14 mouse cellular contexts compared by ENCODE assay signal in genomic region chr5:117761181-117761832, GRCm38 (mm10). TPM values are rescaled to one million over a fixed set of nuclear protein-coding genes. Genes with fewer than 3 reads are reported as not detected.
DNase-seq lines count a peak whose midpoint lies in the region; ATAC-seq and TF ChIP-seq lines count a peak whose summit lies in the region.
"Had no signal": no experiment of that assay in that cellular context is flagged by ENCODE, and none has a peak within 500 bp of the region (broad histone marks: within the 10 kb centered on the region; RNA-seq: fewer than 3 reads in every experiment).

No protein-coding gene starts in this region.

- peak; percentile 58 for TF ChIP-seq CTCF in lung, embryonic 14.5 days (IDR thresholded peaks at IDR 0.05; ENCODE audit: low read depth)
- TF ChIP-seq CTCF in G1E (IDR thresholded peaks at IDR 0.05; ENCODE audit: low read depth, low read length), result 0 out of 2 replicates have a peak, but pooled peaks have one; percentile 10

- H3K9me3 ChIP-seq in hindbrain, embryonic 11.5 days (ENCODE audit: control insufficient read depth, low read length), result no peaks in the 10 kb centered on the region
- H3K9me3 ChIP-seq in hindbrain, embryonic 16.5 days (ENCODE audit: control insufficient read depth, low read length), result no peaks in the 10 kb centered on the region
- no peaks in the 10 kb centered on the region for H3K9me3 ChIP-seq in lung, embryonic 14.5 days (ENCODE audit: low read depth, low read length)
- peaks cover 90% of the 10 kb centered on the region for H3K9me3 ChIP-seq in G1E (replicated peaks)
- H3K9me3 ChIP-seq: embryonic facial prominence, embryonic 15.5 days had no signal

- no peak for ATAC-seq in hindbrain, embryonic 11.5 days (ENCODE audit: low FRiP score)
- no peak for ATAC-seq in hindbrain, embryonic 16.5 days
- no peak for ATAC-seq in lung, embryonic 14.5 days (ENCODE audit: insufficient read depth)
- no peak for ATAC-seq in G1E (ENCODE audit: extremely low read depth, insufficient number of reproducible peaks, low FRiP score, poor library complexity, severe bottlenecking)
- ATAC-seq in erythroblast, adult 5-6 weeks (replicated peaks; ENCODE audit: low FRiP score, poor library complexity, severe bottlenecking), result no peak
- ATAC-seq in megakaryocyte, adult 5-6 weeks (ENCODE audit: poor library complexity, severe bottlenecking), result no peak
- ATAC-seq: Patski had no signal

- no peaks in the 10 kb centered on the region for H3K36me3 ChIP-seq in hindbrain, embryonic 11.5 days (ENCODE audit: control insufficient read depth, insufficient read depth, low read length)
- peaks cover 9% of the 10 kb centered on the region for H3K36me3 ChIP-seq in hindbrain, embryonic 16.5 days (ENCODE audit: control insufficient read depth, insufficient read depth, low read length)
- H3K36me3 ChIP-seq in lung, embryonic 14.5 days (ENCODE audit: insufficient read depth), result no peaks in the 10 kb centered on the region
- H3K36me3 ChIP-seq in G1E (replicated peaks), result no peaks in the 10 kb centered on the region
- H3K36me3 ChIP-seq: embryonic facial prominence, embryonic 15.5 days had no signal

- DNase-seq in hindbrain, embryonic 11.5 days (ENCODE audit: low spot score), result peak; percentile 6
- no peak for DNase-seq in lung, embryonic 14.5 days
- DNase-seq in lung, postnatal 25 days (ENCODE audit: low spot score), result no peak
- DNase-seq in G1E (ENCODE audit: low spot score), result no peak
- DNase-seq in naive thymus-derived CD4-positive, alpha-beta T cell, adult 2 months (ENCODE audit: low read depth), result peak; percentile 3
- DNase-seq: adrenal gland, postnatal 14 days; cerebellum, adult 11-12 months; kidney, adult 11 months; lung, postnatal 4 days had no signal

- H3K9ac ChIP-seq in hindbrain, embryonic 11.5 days (ENCODE audit: low read depth, low read length), result no peak overlapping the region
- no peak overlapping the region for H3K9ac ChIP-seq in hindbrain, embryonic 16.5 days (ENCODE audit: low read depth, low read length)
- H3K9ac ChIP-seq in lung, embryonic 14.5 days, result no peak overlapping the region
- H3K9ac ChIP-seq: embryonic facial prominence, embryonic 15.5 days had no signal

- no peak overlapping the region for H3K4me2 ChIP-seq in hindbrain, embryonic 11.5 days (replicated peaks; ENCODE audit: low read depth, low read length)
- no peak overlapping the region for H3K4me2 ChIP-seq in hindbrain, embryonic 16.5 days (ENCODE audit: low read length)
- H3K4me2 ChIP-seq in lung, embryonic 14.5 days, result no peak overlapping the region
- H3K4me2 ChIP-seq: embryonic facial prominence, embryonic 15.5 days had no signal

- no peaks in the 10 kb centered on the region for H3K4me1 ChIP-seq in hindbrain, embryonic 11.5 days (replicated peaks; ENCODE audit: control insufficient read depth, insufficient read depth, low read length)
- no peaks in the 10 kb centered on the region; the same call in 1 of the 2 replicates for H3K4me1 ChIP-seq in hindbrain, embryonic 16.5 days (ENCODE audit: control insufficient read depth, insufficient read depth, low read depth, low read length)
- H3K4me1 ChIP-seq in lung, embryonic 14.5 days (ENCODE audit: insufficient read depth), result no peaks in the 10 kb centered on the region
- H3K4me1 ChIP-seq in G1E (ENCODE audit: insufficient read depth, low read depth, low read length), result no peaks in the 10 kb centered on the region
- H3K4me1 ChIP-seq: embryonic facial prominence, embryonic 15.5 days had no signal

- no peak overlapping the region for H3K27ac ChIP-seq in hindbrain, embryonic 11.5 days (ENCODE audit: low read depth, low read length)
- H3K27ac ChIP-seq in hindbrain, embryonic 16.5 days (ENCODE audit: low read depth, low read length), result no peak overlapping the region
- H3K27ac ChIP-seq in lung, embryonic 14.5 days (ENCODE audit: low read depth), result no peak overlapping the region
- H3K27ac ChIP-seq: embryonic facial prominence, embryonic 15.5 days had no signal

- H3K4me3 ChIP-seq in hindbrain, embryonic 11.5 days (ENCODE audit: low read depth, low read length), result no peak overlapping the region
- H3K4me3 ChIP-seq in hindbrain, embryonic 16.5 days (ENCODE audit: low read length), result no peak overlapping the region
- no peak overlapping the region for H3K4me3 ChIP-seq in lung, embryonic 14.5 days (ENCODE audit: low read depth, low read length)
- H3K4me3 ChIP-seq in G1E (ENCODE audit: low read depth, low read length), result no peak overlapping the region
- H3K4me3 ChIP-seq: embryonic facial prominence, embryonic 15.5 days had no signal

- 77% methylated on average over 9 of the region's 9 CpGs for WGBS in hindbrain, embryonic 11.5 days
- WGBS in hindbrain, embryonic 16.5 days, result 72% methylated on average over 9 of the region's 9 CpGs
- WGBS in lung, embryonic 14.5 days, result 71% methylated on average over 9 of the region's 9 CpGs

- no peaks in the 10 kb centered on the region for H3K27me3 ChIP-seq in hindbrain, embryonic 11.5 days (ENCODE audit: control insufficient read depth, insufficient read depth, low read length)
- H3K27me3 ChIP-seq in hindbrain, embryonic 16.5 days (replicated peaks; ENCODE audit: control insufficient read depth, insufficient read depth, low read length), result no peaks in the 10 kb centered on the region
- no peaks in the 10 kb centered on the region for H3K27me3 ChIP-seq in lung, embryonic 14.5 days (ENCODE audit: insufficient read depth, low read length)
- no peaks in the 10 kb centered on the region; the same call in 1 of the 2 replicates for H3K27me3 ChIP-seq in G1E (ENCODE audit: insufficient read depth, low read length)
- H3K27me3 ChIP-seq: embryonic facial prominence, embryonic 15.5 days; Patski had no signal

RNA-seq across cellular contexts. Expression of gene Nos1, which starts 19.5 kb away (rescaled TPM):
- 0.69 and 0.73 TPM in 2 replicates for polyA plus RNA-seq in hindbrain, embryonic 11.5 days (2014; fragmentation: Nextera tagmentation; extraction: Ambion mirVana)
- 2.8 and 3.1 TPM in 2 replicates for polyA plus RNA-seq in hindbrain, embryonic 16.5 days (2015; fragmentation: Nextera tagmentation; extraction: Ambion mirVana)
- polyA plus RNA-seq in lung, embryonic 14.5 days (2014; fragmentation: Nextera tagmentation; extraction: Ambion mirVana), result 0.07 and 0.11 TPM in 2 replicates
- total RNA-seq in G1E (2014; fragmentation: Nextera tagmentation), result not detected in 2 replicates
- total RNA-seq in G1E (2017), result 0.05 and 0.06 TPM in 2 replicates
- not detected in 2 replicates for polyA plus RNA-seq in G1E (2012)
- total RNA-seq in erythroblast, adult 5-6 weeks (2015; ENCODE audit: low replicate concordance), result not detected in 2 replicates
- 0.09 TPM in 1 of 2 replicates, not detected in the other for total RNA-seq in erythroblast, adult 5-6 weeks (2017; ENCODE audit: low replicate concordance)
- total RNA-seq in megakaryocyte, adult 5-6 weeks (2015), result not detected in 2 replicates
- total RNA-seq in megakaryocyte, adult 5-6 weeks (2017), result not detected in 2 replicates

Comparison
In these comparisons a context has a peak if more than half of its experiments do, and no peak if none do; other contexts are left out.
1. DNase-seq: peak in hindbrain, embryonic 11.5 days (single experiment) and naive thymus-derived CD4-positive, alpha-beta T cell, adult 2 months (single experiment); none in lung, embryonic 14.5 days (single experiment), lung, postnatal 25 days (single experiment) and G1E (single experiment).